Mouse (Mus musculus) c-Kit-positive CD71-positive TER-119-positive erythroid progenitor cells, embryonic 14.5 days (primary cell): Measurements from ENCODE around the gene Thbd.

ENCODE experiments used
- DNase-seq: peaks from one replicate; pipeline ENCODE4 v3.0.0-alpha.2; 2013; ENCODE audit warnings: low spot score

Gene Thbd

DNA sequence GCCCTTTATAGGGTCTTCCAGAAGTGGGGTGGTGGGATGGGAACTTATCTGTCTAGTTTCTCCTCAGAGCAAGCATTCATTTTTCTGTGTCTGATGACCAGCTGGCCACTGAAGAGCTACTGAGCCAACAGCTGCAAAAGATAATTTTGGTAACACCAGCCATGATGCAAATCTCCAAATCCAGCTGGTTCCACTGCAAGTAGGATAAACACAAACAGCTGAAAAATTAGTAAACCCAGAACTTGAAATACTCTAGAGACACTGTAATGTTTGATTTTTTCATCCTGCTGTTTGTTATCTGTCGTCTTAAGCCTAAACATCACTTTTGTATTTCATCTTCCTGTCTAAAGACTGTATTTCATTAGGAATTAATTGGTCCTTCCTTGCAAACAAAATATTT lies 13.7 kb upstream of the Thbd start:
- DNase-seq: no peak

DNA sequence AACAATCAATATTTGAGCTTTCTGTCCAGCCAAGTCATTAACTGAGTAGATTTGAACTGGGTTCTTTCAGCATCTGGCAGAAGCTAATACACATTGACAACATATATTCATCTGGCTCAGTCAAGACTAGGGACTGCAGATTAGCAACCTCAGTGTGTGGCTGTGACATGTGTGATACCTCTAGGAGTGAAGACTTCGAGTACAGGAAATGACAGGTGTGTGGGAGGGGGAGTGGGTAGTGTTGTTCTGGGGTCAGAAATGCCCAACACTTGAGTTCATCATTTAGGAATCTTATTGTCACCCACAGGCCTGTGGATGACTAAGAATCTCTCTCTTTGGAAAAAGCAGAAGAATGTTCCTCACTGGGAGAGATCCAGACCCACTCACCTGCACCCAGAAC lies 13.1 kb upstream of the Thbd start:
- DNase-seq: no peak

DNA sequence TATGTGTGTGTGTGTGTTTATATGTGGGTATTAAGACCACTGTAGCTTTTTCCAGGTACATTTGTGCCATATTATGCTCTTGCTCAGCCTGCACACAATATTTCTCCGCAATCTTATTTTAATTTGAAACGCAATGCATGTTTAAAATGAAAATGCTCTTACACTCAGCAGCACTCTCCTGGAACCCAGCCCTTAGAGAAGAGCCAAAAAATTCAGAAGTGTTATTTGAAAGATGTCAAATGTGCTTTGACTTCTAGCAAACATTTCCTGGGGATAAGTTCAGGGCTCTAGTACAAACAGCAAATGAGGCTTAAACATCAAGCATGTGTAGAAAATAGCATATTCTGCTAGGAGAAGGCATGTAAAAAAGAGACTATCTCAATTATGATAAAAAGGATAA lies 11.8 kb upstream of the Thbd start:
- no peak for DNase-seq

DNA sequence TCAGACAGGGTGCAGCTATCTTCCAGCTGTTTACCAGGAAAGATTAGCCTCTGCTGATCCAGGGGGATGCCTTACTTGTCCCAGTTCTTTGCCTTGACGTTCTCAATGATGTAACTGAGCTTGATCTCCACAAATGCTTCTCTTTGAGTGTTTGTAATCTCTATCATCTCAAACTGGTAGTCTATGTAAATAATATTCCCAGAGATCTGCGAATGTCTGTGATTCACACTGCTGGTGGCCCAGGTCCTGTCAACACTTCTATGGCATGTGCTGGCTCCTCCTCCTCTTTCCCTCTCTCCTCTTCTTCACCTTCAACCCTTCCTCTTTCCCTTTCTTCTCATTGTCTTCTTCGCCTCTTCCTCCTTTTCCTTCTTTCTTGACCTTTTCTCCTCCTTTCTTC lies 11.2 kb upstream of the Thbd start:
- DNase-seq: no peak

DNA sequence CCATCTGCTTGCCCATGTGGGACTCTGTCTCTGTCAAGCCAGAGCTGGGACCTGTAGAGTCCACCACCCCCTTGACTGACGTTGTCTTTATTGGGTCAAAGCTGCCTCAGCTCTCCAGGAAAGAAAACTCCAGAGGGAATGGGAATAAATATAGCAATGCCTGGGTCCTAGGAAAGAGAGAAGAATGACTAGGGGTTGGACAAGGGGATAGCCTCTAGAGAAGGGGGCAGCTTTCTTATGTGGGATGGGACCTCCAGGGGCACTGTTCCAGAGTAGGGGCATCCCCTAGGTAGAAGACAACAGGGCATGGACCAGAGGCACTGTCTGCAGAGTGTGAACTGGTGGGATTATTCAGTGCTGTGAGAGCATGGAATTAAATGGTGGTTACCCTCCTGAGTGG lies 1.8 kb upstream of the Thbd start:
- no peak for DNase-seq

DNA sequence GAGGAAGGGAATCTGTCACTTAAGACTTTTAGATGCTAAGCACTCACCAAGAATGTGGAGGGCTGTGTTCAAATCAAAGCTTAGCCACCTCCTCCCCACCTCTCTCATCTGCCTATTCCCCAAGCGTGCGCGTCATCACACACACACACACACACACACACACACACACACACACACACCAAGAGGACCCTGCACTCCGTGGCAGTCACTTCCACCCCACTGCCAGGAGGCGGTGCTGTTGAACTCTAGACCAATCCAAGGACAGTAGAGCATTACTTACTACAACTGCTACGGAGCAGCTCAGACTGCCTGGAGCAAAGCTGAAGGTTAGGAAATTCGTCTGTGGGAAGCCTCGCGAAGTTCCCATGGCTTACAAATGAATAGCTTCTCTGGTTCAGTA lies 1.2 kb upstream of the Thbd start:
- DNase-seq: peak; percentile 23

DNA sequence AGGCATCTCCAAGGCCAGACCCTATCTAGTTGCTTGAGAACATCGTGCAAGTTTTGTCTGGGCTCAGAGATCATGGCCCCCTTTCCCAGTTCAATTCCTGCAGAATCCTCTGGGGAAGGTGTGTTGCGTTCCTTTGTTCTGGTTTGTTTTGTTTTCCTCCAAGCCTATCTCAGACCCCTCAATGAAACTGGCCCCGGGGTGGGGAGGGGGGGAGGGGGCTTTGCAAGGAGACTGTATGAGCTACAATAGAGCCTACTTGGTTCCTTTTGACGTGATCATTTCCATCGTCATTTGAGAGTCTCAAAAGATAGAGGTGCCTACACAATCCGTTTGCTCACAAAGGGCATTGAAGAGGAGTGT lies 753 bp upstream of the Thbd start:
- no peak for DNase-seq

DNA sequence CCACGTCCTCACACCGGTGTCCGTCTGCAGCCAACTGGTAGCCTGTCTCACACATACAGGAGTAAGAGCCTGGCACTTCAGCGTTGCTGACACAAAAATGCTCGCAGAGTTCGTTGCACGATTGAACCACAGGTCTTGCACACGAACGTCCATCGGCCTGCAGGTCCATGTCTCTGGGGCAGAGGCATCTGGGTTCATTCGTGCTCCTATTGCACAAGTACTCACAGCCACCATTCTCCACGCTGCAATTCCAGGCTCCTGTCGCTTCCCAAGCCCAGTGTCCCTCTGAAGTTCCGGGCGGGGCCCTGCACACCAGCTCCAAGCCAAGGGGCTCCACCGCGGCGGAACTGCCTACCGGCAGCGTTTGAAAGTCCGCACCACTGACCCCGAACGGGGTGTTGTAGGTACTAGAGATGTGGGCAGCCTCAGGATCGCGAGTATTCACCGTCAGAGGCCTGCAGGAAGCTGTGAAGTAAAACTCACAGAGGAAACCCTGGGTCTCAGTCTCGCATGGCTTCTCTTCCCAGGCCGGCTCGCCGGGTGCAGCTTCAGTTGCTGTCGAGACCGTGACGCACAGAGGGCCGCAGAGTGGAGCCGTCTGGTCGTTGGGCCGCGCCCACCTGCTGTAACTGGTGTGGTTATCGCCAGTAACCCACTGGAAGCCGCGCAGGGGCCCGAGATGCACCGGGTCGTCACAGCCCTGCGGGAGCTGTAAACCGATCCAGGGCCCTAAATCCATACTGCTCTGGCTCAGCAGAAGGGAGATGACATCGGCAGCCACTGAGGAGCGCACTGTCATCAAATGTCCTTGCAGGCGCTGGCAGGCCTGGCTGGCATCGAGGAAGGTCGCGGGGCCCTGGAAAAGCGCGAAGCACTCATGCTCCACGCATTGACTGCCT lies 768 bp downstream of the Thbd start:
- no peak for DNase-seq

DNA sequence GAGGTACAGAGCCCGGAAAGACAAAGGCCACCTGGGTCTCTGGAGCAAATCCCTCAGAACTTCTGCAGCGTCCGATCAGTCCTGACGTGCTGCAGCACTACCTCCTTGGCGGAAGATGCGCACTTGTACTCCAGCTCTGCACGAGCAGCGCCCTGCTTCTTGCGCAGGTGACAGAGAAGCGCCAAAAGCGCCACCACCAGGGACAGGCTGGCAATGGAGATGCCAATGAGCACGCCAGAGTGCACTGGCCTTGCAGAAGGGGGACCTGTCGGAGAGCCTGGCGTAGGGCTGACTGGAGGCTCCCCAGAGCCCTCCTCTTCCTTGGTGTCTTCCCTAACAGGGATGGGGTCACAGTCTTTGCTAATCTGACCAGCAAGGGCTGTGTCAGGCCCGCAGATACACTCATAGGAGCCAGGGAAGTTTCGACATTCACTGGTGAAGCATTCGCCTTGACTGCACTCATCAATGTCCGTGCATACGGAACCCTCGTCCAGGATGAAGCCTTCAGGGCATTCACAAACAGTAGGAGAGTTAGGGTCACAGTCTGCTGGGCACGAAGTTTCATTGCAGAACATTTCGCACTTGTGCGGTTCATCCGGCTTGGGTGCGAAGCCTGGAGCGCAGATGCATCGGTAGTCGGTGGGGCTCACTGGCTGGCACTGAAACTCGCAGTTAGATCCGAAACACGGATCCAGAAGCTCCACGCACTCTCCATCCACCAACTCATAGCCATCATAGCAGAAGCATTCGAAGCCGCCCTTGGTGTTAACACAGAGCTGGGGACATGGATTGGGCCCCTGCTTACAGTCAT lies 1.6 kb downstream of the Thbd start:
- DNase-seq: no peak

DNA sequence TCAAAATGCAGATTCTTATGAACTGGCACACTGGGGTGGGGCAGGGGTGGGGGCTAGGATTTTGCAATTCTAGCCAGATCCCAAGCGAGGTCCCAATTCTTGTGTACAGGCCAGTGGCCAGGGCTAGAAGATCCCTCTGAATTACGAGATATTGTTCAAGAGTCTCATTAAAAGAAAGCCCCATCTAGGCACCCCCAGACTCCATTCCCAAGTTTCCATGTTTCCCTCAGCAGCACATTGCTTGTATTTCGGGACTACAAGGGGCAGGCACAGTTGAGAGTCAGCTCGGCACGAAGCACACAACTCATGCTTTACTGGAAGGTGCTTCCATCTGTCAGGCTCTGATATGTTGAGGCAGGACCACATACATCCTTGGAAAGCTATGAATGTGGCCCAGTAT lies 3.1 kb downstream of the Thbd start:
- no peak for DNase-seq

DNA sequence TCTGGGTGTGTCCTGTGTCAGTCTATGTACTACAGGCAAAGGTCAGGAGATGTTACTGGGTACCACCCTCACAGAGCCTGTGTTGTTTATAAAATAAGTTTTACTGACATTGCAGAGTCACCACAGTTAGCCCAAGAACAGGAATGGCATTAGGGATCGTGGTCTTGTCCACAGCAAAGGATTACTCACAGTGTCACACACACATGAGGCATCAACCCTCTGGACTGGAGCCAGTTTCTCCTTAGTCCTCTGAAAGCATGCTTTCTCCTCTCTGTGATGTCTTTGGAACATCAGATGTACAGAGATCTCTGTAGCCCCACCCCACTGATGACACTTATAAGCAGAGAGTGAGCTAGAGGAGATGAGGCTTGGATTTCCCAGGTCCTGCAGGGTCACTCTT lies 5.8 kb downstream of the Thbd start:
- no peak for DNase-seq

DNA sequence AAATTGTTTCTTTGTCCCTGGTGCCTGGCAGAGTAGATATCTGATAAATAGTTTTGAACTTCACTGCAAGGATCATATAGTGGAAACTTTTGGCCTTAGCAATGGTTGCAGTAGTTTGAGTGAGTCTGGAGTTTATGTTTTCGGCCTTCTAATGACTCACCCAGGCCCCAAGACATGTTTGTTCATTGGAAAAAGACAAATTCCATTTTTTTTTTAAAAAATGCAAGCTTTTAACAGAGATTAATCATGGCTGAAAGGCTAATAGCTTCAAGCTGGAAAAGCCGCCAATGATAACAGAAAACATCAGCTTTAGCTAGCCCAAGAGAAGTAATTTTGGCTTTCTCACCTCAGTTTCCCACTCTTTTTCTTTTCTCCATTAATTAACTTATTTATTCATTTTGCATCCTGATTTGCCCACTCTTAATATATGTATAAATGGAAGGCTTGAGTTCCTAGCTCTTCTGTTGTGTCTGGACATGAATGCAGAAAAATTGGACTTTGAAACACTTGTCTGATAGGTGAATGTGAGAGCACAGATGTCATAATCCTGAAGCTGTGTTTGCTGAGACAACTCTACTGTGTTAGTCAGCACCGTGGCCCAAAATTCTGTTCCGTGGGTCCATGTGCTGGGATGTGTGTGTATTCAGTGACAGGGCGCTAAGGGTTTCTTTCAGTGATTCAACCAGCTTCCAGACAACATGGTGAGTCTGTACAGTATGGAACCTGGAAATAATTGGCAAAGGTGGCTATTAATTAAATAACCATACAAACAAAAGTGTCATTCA lies 8.9 kb downstream of the Thbd start:
- no peak for DNase-seq

DNA sequence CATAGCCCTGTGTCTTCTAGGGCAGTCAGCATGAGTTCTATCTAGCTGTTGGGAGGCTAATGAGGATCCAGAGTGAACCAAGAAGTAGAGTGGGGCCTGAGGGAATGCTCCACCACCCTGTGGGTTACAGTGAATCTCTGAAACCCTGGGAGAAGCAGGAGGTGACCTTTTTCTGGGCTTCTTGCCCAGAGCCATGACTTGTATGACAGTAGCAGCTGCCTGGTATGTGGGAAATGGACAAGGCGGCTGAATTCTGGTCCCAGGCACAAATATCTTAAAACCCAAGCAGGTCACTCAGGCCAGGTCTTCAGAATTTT lies 10.2 kb downstream of the Thbd start:
- no peak for DNase-seq

DNA sequence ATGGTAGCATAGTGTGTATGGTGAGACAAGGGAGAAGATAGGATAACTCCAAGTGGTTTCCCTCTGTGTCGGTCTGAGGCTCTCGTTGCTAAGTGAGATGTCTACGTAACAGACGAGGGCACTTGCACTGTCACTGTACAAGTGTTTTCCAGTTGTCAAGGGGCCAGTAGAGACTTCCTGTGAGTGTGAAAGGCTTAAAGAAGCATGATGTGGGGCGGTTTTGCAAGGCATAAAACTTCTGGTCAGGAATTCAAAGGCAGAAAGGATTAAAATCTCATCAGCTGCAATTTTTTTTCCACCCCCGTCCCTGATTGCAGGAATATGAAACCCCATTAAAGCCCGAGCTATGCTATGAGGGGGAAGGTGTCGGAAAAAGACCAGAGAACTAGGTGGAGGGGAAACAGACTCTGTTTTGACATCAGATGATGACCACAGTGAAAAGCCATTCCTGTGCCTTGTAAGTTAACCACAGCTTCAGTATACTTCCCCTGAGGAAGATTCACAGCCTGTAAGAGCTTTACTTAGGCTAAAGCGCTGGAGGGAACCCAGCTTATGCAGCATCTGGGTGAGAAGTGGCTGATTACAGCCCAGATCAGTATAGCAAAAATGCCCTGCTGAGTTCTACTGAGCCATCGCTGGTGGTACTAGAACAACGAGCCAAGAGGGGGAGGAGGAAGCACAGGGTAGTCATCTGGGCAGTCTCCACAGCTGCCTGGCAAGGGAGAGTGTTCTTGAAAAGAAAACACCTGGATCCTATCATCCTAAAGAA lies 10.8 kb downstream of the Thbd start:
- DNase-seq: no peak

DNA sequence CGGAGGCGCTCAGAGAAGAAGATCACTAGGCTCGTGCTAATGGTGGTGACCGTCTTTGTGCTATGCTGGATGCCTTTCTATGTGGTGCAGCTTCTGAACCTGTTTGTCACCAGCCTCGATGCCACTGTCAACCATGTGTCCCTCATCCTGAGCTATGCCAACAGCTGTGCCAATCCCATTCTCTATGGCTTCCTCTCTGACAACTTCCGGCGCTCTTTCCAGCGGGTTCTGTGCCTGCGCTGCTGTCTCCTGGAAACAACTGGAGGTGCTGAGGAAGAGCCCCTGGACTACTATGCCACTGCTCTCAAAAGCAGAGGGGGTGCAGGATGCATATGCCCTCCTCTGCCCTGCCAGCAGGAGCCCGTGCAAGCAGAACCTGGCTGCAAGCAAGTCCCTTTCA lies 11.8 kb downstream of the Thbd start:
- DNase-seq: no peak

DNA sequence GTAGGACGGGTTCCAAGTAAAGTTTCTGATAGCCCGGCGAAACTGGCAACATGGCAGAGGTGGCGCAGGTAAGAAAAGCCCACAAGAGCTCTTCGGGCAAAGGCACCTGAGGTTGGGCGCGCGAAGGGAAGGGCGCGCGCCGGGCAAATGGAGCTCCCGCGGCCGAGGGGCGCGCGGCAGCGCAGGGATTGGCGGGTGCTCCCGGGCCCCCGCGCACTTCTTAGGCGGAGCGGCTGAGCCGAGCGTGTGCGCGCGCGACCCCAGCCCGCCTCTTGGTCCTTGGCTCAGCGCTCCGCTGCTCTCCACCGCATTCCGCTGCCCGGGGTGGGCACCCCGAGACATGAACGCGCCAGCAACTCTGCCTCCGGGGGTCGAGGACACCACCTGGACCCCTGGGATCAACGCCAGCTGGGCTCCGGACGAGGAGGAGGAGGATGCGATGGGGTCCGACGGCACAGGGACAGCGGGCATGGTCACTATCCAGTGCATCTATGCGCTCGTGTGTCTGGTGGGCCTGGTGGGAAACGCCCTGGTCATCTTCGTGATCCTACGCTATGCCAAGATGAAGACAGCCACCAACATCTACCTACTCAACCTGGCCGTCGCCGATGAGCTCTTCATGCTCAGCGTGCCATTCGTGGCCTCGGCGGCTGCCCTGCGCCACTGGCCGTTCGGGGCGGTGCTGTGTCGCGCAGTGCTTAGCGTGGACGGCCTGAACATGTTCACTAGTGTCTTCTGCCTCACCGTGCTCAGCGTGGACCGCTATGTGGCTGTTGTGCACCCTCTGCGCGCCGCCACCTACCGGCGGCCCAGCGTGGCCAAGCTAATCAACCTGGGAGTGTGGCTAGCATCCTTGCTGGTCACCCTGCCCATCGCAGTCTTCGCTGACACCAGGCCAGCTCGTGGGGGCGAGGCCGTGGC lies 12.6 kb downstream of the Thbd start, which contains the start of gene Sstr4:
Gene Sstr4 (plus strand): TSS at position 214 of the 921 bp plus-strand sequence.
- no peak for DNase-seq

DNA sequence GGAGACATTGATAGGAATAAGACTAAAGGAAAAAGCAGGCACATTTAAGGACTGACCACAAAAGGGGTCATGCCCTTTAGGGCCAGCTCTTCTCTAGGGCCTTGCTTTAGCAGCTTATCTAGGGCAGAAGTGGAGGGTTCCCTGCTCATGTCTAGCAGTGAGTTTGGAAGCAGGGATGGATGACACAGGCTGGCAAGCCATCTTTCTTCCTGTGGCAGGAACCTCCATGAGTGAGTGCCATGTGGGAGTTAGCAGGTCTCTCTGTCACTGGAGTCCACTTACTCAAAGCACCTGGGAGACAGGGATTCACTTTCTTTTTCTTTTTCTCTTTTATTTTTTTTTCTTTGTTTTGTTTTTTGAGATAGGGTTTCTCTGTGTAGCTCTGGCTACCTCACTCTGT lies 14.1 kb downstream of the Thbd start:
- no peak for DNase-seq

DNA sequence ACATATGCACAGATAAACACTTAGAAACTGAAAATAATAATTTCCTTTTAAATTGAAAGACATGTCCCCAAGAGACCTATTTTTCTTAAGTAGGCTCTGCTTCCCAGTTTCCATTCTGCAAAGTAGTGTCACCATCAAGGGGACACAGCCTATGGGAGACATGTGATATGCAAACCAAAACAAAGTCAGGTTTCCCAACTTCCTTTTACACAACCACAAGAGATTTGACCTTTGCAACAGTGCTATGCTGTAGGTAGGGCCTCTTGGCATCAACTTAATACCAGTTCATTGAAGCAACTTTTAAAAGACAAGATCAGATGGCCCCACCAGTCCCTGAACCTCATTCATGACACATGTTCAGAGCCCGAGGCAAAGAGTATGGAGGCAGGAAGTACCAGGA lies 14.8 kb downstream of the Thbd start:
- DNase-seq: no peak

DNA sequence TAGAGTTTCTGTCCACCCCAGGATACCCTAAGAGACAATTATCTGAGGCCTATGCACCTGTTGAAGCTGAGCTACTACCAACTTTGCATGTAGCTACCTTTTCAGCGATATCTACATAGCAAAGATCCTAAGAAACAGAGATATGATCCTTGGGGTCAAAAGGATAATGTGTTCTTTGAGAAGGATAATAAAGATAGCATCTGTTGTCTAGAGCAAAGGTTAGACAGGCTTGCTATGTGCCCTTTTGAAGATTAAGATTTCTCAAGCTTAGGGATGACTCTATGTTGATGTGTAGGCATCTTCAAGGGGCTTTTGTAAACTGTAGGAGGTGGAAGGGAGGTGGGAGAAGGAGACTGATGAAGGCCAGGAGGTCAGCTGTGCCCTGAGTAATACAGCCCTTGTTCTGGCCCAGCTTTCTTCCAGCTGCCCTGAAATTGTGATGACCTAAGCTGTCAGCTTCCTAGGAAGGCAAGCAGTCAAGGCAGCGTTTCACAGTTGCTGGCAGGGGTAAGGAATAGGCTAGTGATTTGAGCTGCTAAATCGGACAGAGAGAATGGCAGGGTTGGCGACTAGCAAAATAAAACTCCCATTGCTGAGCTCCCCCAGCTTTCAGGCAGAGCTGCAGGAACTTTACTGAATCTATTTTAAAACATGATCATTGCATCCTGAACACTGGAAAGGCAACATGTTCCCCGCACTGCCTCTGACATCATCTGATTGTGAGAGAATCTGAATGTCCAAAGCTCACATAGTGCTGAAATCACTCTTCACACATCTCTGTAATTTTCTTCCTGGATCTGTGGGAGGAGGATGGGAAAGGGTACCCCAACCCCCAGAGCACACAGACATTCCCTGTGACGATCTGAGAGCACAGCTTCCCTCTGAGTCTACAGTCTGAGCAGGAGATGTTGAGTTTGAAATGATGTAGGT lies 20.1 kb downstream of the Thbd start:
- DNase-seq: no peak

DNA sequence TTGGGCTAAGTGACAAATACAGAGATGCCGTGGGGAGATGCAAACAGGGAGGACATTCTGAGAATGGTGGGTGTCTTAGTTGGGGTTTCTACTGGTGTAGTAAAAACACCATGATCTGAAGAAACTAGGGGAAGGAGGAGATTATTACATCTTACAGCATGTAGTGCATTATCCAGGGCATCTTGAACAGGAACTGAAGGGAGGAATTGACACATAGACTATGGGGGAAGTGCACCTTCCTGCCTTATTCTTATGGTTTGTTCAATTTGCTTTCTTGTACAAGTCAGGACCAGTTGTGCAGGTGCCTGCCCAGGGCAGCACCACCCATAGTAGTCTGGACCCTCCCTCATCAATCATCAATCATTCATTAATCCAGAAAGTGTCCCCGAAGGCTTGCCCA lies 21.1 kb downstream of the Thbd start:
- DNase-seq: no peak
